In genomic region chr2:104525506-104525905, GRCm38 (mm10) we compare ENCODE assay signal across 11 mouse cellular contexts. TPM values are rescaled to one million over a fixed set of nuclear protein-coding genes. Genes with fewer than 3 reads are reported as not detected.
DNase-seq lines count a peak whose midpoint lies in the region; ATAC-seq and TF ChIP-seq lines count a peak whose summit lies in the region.
"Had no signal": no experiment of that assay in that cellular context is flagged by ENCODE, and none has a peak within 500 bp of the region (broad histone marks: within the 10 kb centered on the region; RNA-seq: fewer than 3 reads in every experiment).

No protein-coding gene starts in this region.

- H3K27me3 ChIP-seq in intestine, embryonic 16.5 days (replicated peaks; ENCODE audit: control insufficient read depth, insufficient read depth, low read length): no peaks in the 10 kb centered on the region
- H3K27me3 ChIP-seq in stomach, postnatal 0 days (ENCODE audit: control insufficient read depth, insufficient read depth, low read length): no peaks in the 10 kb centered on the region
- H3K27me3 ChIP-seq: midbrain, embryonic 12.5 days had no signal

- peak; percentile 20 for DNase-seq in ovary, adult 18-20 months (ENCODE audit: low spot score)
- no peak for DNase-seq in ovary, postnatal 14 days (ENCODE audit: low spot score)
- peak; percentile 56 for DNase-seq in adrenal gland, postnatal 25 days
- DNase-seq in stomach, postnatal 0 days (ENCODE audit: low spot score): peak; percentile 17
- no peak for DNase-seq in cerebellum, adult 9-11 months
- DNase-seq in layer of hippocampus, postnatal 10 days (ENCODE audit: low spot score in 2 of 2): no peak
- no peak for DNase-seq in c-Kit-positive CD71-positive TER-119-positive erythroid progenitor cells, embryonic 14.5 days (ENCODE audit: low spot score)
- DNase-seq: right cerebral cortex, adult 18-20 months had no signal

- H3K9me3 ChIP-seq in intestine, embryonic 16.5 days (ENCODE audit: control insufficient read depth, low read length): no peaks in the 10 kb centered on the region
- no peaks in the 10 kb centered on the region for H3K9me3 ChIP-seq in stomach, postnatal 0 days (ENCODE audit: control insufficient read depth, low read length)
- H3K9me3 ChIP-seq: midbrain, embryonic 12.5 days had no signal

- H3K4me1 ChIP-seq in intestine, embryonic 16.5 days (ENCODE audit: control insufficient read depth, insufficient read depth, low read length): no peaks in the 10 kb centered on the region
- no peaks in the 10 kb centered on the region for H3K4me1 ChIP-seq in stomach, postnatal 0 days (replicated peaks; ENCODE audit: control insufficient read depth, insufficient read depth)
- H3K4me1 ChIP-seq: midbrain, embryonic 12.5 days had no signal

- no peak overlapping the region for H3K27ac ChIP-seq in intestine, embryonic 16.5 days (ENCODE audit: low read length)
- H3K27ac ChIP-seq in stomach, postnatal 0 days (replicated peaks): no peak overlapping the region
- H3K27ac ChIP-seq: midbrain, embryonic 12.5 days had no signal

- TF ChIP-seq EP300 in stomach, postnatal 0 days (optimal IDR thresholded peaks at IDR 0.05): no peak

- H3K4me3 ChIP-seq in intestine, embryonic 16.5 days (ENCODE audit: low read length): no peak overlapping the region
- no peak overlapping the region for H3K4me3 ChIP-seq in stomach, postnatal 0 days (ENCODE audit: low read depth, low read length)
- H3K4me3 ChIP-seq: midbrain, embryonic 12.5 days had no signal

- H3K9ac ChIP-seq in intestine, embryonic 16.5 days (ENCODE audit: low read depth, low read length): no peak overlapping the region
- no peak overlapping the region for H3K9ac ChIP-seq in stomach, postnatal 0 days (ENCODE audit: low read length)
- H3K9ac ChIP-seq: midbrain, embryonic 12.5 days had no signal

- H3K36me3 ChIP-seq in intestine, embryonic 16.5 days (ENCODE audit: control insufficient read depth, insufficient read depth, low read length): no peaks in the 10 kb centered on the region
- H3K36me3 ChIP-seq in stomach, postnatal 0 days (ENCODE audit: control insufficient read depth, insufficient read depth, low read length): no peaks in the 10 kb centered on the region
- H3K36me3 ChIP-seq: midbrain, embryonic 12.5 days had no signal

- WGBS in intestine, embryonic 16.5 days: 31% methylated on average over 5 of the region's 5 CpGs
- WGBS in stomach, postnatal 0 days: 20% methylated on average over 5 of the region's 5 CpGs

- TF ChIP-seq CTCF in stomach, postnatal 0 days (IDR thresholded peaks at IDR 0.05; ENCODE audit: low read depth): no peak

- no peak overlapping the region for H3K4me2 ChIP-seq in intestine, embryonic 16.5 days (ENCODE audit: low read depth, low read length)
- H3K4me2 ChIP-seq in stomach, postnatal 0 days (replicated peaks; ENCODE audit: low read depth): no peak overlapping the region
- H3K4me2 ChIP-seq: midbrain, embryonic 12.5 days had no signal

- peak; percentile 53; the same call in 1 of the 2 replicates for ATAC-seq in intestine, embryonic 16.5 days
- ATAC-seq in stomach, postnatal 0 days (ENCODE audit: low FRiP score, low TSS enrichment): no peak
- ATAC-seq: Patski had no signal

RNA-seq across cellular contexts. Expression of gene Hipk3, which starts 31.3 kb away (rescaled TPM):
- total RNA-seq in adrenal gland, postnatal 25 days (2021): 139 and 152 TPM in 2 replicates
- polyA plus RNA-seq in intestine, embryonic 16.5 days (2015; fragmentation: Nextera tagmentation; extraction: Ambion mirVana): 7.6 and 9.7 TPM in 2 replicates
- polyA plus RNA-seq in stomach, postnatal 0 days (2015; fragmentation: Nextera tagmentation; extraction: Ambion mirVana): 8.8 and 9.8 TPM in 2 replicates
- total RNA-seq in layer of hippocampus, postnatal 10 days (2021): 10 to 100 TPM; 47.3 to 48.0 TPM

Comparison
In these comparisons a context has a peak if more than half of its experiments do, and no peak if none do; other contexts are left out.
1. DNase-seq: peak in ovary, adult 18-20 months (single experiment), adrenal gland, postnatal 25 days (single experiment) and stomach, postnatal 0 days (single experiment); none in ovary, postnatal 14 days (single experiment), cerebellum, adult 9-11 months (single experiment), layer of hippocampus, postnatal 10 days (0 of 2) and c-Kit-positive CD71-positive TER-119-positive erythroid progenitor cells, embryonic 14.5 days (single experiment).